21 mouse cellular contexts compared by ENCODE assay signal in the genomic region with DNA sequence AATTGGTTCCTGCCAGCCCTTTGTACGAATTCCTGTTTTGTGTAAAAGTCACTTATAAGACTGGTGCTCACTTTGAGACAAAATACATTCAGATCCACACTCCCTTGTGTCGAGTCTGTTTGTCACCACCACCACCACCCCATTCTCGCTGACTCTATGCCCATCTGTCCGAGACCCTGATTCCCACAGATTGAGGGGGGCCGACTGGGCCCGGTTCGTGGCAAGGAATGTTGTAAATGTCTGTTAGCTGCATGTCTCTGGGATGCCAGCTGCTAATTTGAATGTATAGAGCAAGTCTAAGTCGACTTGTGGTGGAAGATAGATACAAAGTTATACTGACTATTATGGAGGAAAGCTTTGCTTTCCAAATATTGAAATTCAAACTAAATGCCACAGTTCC. TPM values are rescaled to one million over a fixed set of nuclear protein-coding genes. Genes with fewer than 3 reads are reported as not detected.
"Had no signal": no experiment of that assay in that cellular context is flagged by ENCODE, and none has a peak within 500 bp of the region (broad histone marks: within the 10 kb centered on the region; RNA-seq: fewer than 3 reads in every experiment).

No protein-coding gene starts in this region.

- H3K9me3 ChIP-seq: midbrain, embryonic 10.5 days; midbrain, embryonic 12.5 days; neural tube, embryonic 13.5 days; neural tube, embryonic 15.5 days; stomach, embryonic 15.5 days had no signal

- H3K4me3 ChIP-seq: midbrain, embryonic 10.5 days; midbrain, embryonic 12.5 days; myocyte; neural tube, embryonic 13.5 days; neural tube, embryonic 15.5 days; stomach, embryonic 15.5 days had no signal

- H3K27me3 ChIP-seq: midbrain, embryonic 12.5 days; neural tube, embryonic 13.5 days; neural tube, embryonic 15.5 days; stomach, embryonic 15.5 days had no signal

- DNase-seq: lung, adult 18-20 months; lung, embryonic 14.5 days; lung, postnatal 4 days; midbrain, embryonic 14.5 days; right cerebral cortex, postnatal 14 days; thymus, adult 2 months; thymus, postnatal 25 days; thymus, postnatal 4 days had no signal

- H3K27ac ChIP-seq: midbrain, embryonic 10.5 days; midbrain, embryonic 12.5 days; neural tube, embryonic 13.5 days; neural tube, embryonic 15.5 days; stomach, embryonic 15.5 days; stomach, postnatal 0 days had no signal

- ATAC-seq: midbrain, embryonic 16.5 days had no signal

- H3K36me3 ChIP-seq: midbrain, embryonic 10.5 days; midbrain, embryonic 12.5 days; neural tube, embryonic 13.5 days; neural tube, embryonic 15.5 days; stomach, embryonic 15.5 days had no signal

- H3K4me1 ChIP-seq: midbrain, embryonic 10.5 days; midbrain, embryonic 12.5 days; neural tube, embryonic 13.5 days; neural tube, embryonic 15.5 days; stomach, embryonic 15.5 days had no signal

- H3K9ac ChIP-seq: lung, embryonic 14.5 days; midbrain, embryonic 12.5 days; neural tube, embryonic 13.5 days; neural tube, embryonic 15.5 days; stomach, embryonic 15.5 days had no signal

- H3K4me2 ChIP-seq: lung, embryonic 14.5 days; midbrain, embryonic 12.5 days; neural tube, embryonic 13.5 days; neural tube, embryonic 15.5 days; stomach, embryonic 15.5 days had no signal

RNA-seq across cellular contexts. Expression of a gene that starts 25.9 kb away (rescaled TPM):
- polyA plus RNA-seq: liver, embryonic 16.5 days; lung, embryonic 14.5 days; lung, embryonic 16.5 days; midbrain, embryonic 10.5 days; midbrain, embryonic 12.5 days; midbrain, embryonic 14.5 days; midbrain, embryonic 16.5 days; myocyte; spleen, adult 2 months; stomach, embryonic 15.5 days; stomach, postnatal 0 days; testis, adult 2 months; thymus, adult 2 months; urinary bladder, adult 2 months had no signal

RNA-seq across cellular contexts. Expression of a gene that starts 38.9 kb away (rescaled TPM):
- polyA plus RNA-seq: midbrain, embryonic 10.5 days had no signal
